Mouse (Mus musculus) kidney, adult 9 months (tissue): ENCODE data around the gene Atf5.

Experiments
- DNase-seq: peaks from one replicate; pipeline ENCODE4 v3.0.0; 2022

Gene Atf5

DNA sequence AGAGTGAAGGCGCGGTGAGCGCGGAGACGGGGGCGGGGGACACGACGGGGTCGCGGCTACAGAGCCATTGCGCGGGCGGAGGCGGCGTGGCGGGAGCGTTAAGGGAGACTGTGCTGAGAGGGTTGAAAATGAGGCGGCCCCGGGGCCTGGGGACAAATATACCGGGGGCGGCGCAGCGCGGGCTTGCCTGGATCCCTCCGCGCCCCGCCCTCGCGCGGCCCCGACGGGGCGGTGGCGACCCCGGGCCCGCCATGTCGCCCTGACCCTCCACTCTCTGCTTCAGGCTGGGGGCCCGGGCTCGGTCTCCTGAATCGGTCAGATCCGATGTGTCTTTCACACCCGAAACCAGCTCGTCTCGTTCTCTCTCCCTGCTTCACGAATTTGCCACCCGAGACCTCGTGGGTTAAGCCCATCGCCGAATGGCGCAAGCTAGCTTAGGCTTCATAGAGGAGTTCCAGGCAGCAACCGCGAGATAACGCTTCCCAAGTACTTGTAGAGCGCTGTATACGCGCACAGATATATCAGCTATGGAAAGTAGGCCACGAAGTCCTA lies at the start of gene Atf5:
TSS of gene Atf5 (minus strand) at position 189 of the 552 bp plus-strand sequence.
- DNase-seq, result peak; percentile 47

DNA sequence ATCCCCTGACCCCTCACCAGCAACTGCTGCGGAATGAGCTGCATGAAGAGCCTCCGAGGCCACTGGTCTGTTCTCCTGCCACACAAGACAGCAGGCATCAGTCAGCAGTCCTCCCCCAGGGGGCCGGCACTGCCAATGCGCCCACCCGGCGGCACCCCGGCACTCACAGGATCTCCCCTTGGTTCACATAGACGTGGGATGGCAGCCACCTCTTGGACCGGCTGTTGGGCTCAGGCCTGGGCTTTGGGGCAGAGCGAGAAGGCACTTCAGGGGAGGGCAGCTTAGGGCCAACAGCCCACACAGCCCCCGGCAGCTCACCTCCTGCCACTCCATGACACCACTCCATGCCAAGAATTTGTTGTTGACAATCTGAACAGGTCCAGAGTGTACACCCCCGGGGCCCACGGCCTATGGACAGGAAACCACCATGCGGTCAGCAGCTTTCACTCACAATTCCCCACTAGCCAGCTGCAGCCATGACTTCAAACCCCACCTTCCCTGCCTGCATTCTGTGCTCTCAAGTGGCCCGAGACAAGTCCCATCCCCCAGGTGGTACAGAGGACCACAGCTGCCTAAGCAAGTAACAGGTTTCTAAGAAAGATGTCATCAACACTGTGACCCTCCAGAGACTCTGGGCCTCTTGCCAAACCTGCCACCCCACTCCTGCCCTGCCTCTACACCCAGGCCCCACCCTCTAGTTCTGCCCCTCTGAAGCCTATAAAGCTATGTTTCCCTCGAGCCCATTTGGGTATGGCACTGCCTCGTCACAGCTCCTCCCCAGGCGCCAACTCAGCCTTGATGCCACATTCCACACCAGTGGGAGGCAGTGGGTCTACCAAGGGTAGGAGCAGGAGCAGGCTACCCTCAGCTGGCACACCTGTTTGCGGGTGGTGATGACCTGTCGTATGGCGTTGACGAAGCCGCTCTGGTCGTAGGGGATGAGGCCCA lies 48.4 kb upstream of the Atf5 start:
- DNase-seq, result no peak

- no peak for DNase-seq
Observed at GRCm38 (mm10) chr7:44863982-44864494, 47.6 kb upstream of the Atf5 start.

DNA sequence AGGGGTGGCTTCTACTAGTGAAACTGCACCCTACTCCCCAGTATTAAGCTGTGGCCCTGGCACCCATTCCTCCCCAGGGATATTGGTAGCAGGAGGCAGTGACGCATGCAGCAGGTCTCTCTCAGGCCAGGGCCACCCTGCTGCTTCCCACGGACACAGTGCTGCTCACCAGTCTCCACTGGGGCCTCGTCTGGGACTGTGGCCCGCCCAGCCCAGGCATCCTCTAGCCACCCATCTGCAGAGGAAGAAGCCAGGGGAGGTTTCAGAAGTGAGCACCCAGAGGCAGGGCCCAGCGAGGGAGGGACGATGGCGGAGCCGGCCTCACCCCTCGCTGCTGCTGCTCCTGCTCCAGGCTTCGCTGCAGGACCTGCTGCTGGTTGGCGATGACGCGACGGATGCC lies 46.8 kb upstream of the Atf5 start:
- no peak for DNase-seq

DNA sequence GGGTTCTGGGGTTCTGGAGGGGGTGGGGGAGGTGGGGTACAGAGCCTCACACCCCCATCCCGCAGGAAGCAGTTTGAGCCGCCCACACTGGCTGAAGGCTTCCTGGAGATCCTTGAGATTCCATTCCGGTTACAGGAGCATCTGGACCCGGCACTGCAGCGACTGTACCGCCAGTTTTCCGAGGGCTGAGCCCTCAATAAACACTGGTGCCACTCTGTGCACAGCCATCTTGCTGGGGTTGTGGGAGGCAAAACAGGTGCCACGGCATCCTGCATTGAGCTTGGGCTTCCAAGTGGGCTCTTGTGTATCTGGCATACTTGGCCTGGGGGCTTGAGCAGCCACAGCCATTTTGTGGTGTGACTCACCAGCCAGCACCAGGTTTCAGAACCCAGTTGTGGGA lies 46.0 kb upstream of the Atf5 start:
- no peak for DNase-seq

DNA sequence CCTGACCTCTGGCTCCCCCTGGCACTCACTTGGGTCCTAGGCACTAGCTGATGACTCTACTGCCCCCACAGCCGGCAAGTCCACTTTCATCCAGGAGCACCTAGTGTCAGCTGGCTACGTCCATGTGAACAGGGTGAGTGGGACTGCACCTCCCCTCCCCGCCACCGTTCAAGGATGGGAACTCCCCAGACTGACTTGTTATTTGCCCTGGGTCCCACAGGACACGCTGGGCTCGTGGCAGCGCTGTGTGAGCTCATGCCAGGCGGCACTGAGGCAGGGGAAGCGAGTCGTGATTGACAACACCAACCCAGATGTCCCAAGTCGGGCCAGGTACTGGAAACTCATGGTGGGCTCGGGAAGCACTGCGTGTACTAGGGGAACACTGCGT lies 45.0 kb upstream of the Atf5 start:
- no peak for DNase-seq

DNA sequence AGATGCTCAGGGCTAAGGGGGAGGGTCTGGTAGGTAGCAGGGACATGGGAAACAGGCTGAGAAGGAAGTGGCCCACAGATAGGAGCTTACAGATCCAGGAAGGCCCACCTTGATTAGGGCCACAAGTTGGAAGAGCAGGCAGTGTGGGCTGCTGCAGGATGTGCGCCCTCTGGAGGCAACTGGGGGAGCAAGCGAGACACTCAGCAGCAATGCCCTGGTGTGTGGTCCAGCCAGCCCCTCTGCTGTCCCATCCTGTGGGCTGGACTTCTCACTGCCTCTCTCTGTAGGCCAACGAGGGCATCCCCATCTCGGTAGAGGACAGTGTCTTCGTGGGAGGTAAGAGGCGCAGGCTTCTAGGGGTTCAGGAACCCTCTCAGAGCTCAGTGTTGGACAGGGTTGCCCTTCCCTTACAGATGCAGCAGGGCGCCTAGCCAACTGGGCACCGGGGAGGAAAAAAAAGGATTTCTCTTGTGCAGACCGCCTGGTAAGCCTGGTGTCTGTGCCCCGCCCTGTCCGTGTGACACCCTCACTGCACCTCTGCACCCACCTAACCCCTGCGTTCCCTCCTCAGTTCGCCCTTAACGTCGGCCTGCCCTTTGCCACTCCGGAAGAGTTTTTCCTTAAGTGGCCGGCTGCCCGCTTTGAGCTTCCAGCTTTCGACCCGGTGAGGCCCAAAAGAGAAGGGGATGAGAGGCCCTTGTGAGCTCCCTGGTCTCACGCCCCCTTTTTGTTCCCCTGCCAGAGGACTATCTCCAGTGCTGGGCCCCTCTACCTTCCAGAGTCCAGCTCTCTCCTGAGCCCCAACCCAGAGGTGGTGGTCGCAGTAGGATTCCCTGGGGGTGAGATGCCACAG lies 44.3 kb upstream of the Atf5 start:
- DNase-seq, result peak; percentile 64

DNA sequence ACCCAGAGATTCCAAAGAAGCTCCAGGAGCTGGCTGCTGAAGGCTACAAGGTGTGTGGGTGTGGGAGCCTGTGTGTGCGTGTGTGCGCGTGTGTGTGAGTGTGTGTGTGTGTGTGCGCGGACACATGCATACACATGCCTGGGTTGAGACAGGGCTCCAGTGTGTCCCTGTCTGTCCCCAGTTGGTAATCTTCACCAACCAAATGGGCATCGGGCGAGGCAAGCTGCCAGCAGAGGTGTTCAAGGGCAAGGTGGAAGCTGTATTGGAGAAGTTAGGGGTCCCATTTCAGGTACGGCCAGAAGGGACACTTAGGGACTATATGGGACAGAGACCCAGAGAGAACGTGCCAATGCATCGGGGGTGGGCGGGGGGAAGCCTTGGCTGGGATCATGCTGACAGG lies 43.4 kb upstream of the Atf5 start:
- no peak for DNase-seq

- DNase-seq, result no peak
Observed at GRCm38 (mm10) chr7:44857905-44858304, 41.4 kb upstream of the Atf5 start.

GRCm38 (mm10) chr7:44857042-44857552 lies 40.6 kb upstream of the Atf5 start, which contains the start of gene Pnkp:
Pnkp (plus strand) TSS chr7:44857139.
- DNase-seq, result peak; percentile 89

- no peak for DNase-seq
Observed at GRCm38 (mm10) chr7:44856265-44856916, 39.9 kb upstream of the Atf5 start.

GRCm38 (mm10) chr7:44855036-44855435 lies 38.6 kb upstream of the Atf5 start:
- no peak for DNase-seq

GRCm38 (mm10) chr7:44854356-44855031 lies 38.0 kb upstream of the Atf5 start:
- peak; percentile 97 for DNase-seq

GRCm38 (mm10) chr7:44853596-44854355 lies 37.3 kb upstream of the Atf5 start:
- DNase-seq, result no peak

GRCm38 (mm10) chr7:44853065-44853464 lies 36.6 kb upstream of the Atf5 start:
- DNase-seq, result no peak

DNA sequence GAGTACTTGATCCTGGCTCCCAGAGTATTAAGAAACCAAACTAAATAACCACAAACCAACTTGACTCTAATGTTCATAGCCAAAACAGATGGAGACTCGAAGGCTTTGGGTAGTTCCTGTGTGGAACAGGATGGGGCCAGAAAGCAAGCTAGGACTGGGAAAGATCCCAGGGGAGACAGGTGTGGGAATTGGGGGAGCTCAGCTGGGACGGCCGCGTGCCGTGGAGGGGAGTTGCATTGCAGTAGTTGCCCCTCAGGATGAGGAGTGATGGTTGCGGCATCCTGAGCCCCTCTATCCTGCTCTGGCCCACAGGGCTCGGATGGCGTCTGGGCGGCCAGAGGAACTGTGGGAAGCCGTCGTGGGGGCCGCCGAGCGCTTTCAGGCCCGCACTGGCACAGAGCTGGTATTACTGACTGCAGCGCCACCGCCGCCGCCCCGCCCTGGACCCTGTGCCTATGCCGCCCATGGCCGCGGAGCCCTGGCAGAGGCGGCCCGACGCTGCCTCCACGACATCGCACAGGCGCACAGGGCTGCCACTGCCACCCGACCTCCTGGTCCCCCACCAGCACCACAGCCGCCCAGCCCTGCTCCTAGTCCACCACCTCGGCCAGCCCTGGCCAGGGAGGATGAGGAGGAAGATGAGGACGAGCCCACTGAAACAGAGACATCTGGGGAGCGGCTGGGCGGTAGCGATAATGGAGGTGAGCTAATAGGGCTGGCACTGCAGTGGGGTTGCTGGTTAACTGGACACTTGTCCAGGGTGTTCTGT lies 36.0 kb upstream of the Atf5 start:
- no peak for DNase-seq

DNA sequence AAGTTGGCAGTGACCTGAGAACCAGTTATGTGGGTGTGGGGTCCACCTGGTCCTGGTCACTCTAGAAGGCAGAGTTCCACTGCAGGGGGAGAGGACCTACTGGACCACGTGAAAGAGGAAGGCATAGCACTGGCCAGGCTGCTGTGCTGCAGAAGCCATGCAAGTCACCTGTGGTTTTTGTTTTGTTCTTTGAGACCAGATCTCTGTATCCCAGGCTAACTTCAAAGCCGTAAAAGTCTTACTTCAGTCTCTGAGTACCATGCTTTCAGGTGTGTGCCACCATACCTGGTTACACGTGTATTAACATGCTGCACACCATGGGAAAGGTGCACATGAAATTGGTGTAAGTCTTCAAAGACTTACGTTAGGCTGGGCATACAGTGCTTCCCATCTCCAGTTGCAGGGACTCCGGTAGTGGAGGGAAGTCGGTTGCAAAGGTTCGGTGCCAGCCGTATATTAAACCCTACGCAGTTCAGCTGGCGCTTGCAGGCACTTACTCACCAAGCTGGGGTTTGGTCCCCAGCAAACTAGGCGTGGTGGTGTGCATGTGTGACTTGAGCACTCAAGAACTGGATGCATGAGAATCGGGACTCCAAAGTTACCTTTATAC lies 35.3 kb upstream of the Atf5 start:
- no peak for DNase-seq

GRCm38 (mm10) chr7:44850789-44851624 lies 34.5 kb upstream of the Atf5 start:
- DNase-seq, result no peak

DNA sequence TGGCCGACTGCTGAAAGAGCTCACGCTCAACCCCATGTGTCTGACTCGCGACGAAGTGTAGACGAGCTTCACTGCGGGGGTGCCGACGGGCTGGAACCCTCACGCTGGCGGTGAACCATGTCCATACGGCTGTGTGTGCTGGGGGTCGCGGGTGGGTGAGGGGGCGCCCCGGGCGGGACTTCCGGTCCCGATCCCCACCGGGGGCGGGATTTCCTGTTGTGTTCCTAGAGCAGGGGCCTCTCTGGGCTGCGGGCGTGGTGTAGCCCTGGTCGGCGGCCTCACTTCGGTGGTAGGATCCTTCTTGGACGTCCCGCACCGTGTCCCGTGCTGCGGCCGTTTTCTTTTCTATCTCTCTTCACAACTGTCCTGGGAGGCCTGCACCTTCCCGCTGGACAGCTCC lies 33.7 kb upstream of the Atf5 start:
- DNase-seq, result peak; percentile 73
